Mouse (Mus musculus): ENCODE measurements around the gene Lst1.

Gene Lst1

DNA sequence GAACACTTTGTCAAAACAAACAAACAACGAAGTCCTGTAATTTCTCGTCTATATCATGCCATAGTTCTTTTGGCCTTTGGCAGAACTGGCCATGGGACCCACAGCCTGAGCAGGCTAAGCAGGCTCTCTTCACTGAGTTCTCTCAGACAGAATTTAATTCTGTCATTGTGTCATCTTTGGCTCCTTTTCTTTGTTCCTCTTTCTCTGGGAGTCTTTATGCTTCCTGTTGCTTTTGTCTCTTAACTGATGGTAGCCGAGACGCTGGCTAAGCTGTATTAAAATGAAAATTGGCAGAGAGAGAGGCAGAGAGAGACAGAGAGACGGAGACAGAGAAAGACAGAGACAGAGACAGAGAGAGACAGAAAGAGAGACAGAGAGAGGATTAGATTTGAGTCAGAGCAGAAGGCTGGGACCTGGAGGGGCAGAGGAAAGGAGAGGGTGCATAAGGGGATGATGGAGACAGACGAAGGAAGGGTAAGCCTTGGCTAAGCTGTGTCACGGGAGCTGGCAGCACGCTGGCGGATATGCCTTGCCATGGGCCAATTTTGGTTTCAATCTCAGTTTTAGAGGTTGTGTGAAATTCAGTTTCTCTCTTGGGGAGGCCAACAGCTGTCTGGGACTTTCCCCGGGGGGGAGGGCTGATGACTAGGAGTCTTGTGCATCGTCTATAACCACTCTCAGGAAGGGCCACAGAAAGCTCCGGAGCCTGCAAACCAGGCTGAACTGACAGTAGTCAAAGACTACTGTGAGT lies 21.7 kb upstream of the Lst1 start:
- 66% methylated on average over 12 of the region's 12 CpGs for WGBS

DNA sequence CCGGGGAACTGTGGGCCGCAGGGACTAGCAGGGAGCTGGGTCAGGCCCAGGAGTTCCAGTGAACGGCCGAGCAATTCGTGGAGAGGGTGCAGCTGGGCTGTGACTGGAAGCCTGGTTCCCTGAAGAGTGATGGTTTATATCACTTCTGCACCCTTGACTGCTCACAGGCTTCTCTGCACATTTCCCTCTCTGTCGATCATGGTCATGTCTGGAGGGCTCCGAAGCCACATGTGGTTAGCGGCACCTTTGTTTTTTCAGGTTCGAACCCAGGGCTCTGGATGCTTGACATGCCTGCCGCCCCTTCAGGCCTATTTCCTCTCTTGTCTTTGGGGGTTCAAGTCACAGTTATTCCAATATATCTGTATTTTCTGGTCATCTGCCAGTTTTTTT lies 17.1 kb upstream of the Lst1 start:
- WGBS = 79% methylated on average over 10 of the region's 10 CpGs

DNA sequence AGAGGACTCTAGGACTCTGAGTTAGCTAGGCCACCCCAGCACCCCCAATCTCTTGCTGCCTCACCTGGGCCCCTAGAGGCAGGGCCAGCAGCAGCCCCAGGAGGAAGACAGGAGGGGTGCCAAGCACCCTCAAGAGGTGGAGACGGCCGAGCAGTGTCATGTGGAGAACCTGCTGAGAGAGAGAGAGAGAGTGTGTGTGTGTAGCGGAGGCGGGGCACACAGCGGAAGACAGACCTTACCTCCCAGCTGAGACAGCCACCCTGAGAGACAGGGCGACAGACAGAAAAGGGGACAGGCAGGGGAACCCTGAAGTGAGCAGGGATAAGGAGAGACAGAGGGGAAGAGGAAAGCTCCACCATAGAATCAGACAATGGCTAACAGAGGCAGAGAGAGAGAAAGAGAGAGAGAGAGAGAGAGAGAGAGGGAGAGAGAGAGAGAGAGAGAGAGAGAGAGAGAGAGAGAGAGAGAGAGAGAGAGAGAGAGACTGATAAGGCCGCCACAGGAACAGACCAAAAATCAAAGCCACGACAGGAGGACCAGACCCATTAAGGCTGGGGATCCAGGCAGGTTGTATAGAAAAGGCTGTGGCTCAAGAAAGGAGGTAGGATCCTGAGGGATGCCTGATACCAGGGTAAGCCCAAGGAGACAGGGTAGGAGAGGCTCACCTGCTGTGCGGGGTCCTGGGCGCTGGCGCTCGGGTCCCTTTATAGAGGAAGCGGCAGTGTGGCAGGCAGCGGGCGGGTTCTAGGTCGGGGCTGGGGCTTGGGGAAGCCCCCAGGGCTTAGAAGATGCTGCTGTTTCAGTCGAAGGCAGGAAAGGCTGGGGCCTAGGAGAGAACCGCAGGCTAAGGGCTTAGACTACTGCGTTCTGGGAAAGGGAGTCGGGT lies 16.5 kb upstream of the Lst1 start, which contains the start of gene Lta:
Gene Lta (minus strand): TSS at position 858 of the 886 bp plus-strand sequence.
- 68% methylated on average over 20 of the region's 20 CpGs for WGBS

DNA sequence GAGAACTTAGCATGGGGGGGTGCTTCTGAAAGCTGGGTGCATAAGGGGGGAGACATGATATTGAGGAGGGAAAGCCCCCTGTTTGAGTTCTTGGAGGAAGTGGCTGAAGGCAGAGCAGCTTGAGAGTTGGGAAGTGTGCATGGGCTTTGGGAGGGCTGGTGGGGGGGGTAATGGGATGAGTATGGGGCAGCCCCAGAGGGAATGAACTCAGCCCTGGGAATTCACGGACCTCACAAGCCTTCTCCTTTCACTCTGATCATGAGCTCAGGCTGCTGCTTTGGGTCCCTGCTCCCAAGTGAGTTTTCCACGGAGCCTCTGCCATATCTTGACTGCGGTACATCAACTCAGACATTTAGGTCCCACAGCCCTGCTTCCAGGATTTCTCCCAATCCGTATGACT lies 14.2 kb upstream of the Lst1 start:
- WGBS = 77% methylated on average over 4 of the region's 4 CpGs

DNA sequence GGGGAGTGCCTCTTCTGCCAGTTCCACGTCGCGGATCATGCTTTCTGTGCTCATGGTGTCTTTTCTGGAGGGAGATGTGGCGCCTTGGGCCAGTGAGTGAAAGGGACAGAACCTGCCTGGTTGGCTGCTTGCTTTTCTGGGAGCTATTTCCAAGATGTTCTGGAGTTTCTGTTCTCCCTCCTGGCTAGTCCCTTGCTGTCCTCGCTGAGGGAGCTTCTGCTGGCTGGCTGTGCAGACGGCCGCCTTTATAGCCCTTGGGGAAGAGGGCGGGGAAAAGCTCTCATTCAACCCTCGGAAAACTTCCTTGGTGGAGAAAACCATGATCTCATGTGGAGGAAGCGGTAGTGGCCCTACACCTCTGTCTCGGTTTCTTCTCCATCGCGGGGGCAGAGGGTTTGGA lies 13.5 kb upstream of the Lst1 start, which contains the start of gene Tnf:
Gene Tnf (minus strand): TSS at position 221 of the 400 bp plus-strand sequence.
- 47% methylated on average over 13 of the region's 13 CpGs for WGBS

DNA sequence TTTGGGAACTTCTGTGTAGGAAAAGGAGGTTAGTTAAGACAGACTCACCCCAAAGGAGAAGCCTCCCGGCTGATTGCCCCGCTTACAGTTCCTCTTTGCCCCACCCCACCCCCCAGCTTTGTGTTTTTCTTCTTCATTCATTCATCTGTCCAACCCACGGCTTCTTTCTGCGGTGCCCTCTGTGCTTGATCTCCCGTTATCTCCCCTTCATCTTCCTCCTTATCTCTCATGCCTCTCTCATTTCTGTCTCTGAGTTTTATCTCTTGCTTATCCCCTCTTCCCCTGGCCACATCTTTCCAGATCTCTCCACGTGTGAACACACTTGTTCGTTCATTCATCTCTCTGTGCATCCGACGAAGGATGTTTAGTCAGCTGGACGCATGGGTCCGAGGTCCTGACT lies 12.9 kb upstream of the Lst1 start:
- 75% methylated on average over 11 of the region's 11 CpGs for WGBS

DNA sequence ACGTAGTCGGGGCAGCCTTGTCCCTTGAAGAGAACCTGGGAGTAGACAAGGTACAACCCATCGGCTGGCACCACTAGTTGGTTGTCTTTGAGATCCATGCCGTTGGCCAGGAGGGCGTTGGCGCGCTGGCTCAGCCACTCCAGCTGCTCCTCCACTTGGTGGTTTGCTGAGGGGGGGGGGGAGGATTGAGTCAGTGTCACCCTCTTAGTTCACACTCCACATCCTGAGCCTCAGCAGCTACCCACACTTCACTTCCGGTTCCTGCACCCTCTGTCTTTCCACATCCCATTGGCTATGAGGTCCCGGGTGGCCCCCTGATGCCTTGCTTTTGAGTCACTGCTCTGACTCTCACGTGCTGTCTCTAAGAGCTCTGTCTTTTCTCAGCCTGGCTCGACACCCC lies 12.2 kb upstream of the Lst1 start:
- WGBS = 77% methylated on average over 11 of the region's 11 CpGs

DNA sequence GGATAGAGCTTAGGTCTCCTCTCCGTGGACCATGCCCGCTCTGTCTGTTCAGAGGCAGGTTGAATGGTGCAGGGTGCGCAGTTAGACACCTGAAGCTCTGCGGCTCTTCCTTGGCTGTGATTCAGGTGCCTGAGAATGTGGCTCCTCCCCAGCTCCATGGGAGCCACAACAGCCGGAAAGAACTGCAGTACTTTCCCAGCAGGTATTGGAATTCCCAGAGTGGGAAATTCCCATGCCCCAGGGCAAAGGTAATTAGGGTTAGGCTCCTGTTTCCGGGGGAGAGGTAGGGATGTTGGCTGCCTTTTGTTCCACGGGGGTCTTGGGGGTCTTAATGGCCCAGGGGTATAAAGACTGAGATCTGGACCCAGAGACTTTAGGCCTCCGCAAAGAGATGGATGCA lies 10.7 kb upstream of the Lst1 start:
- 56% methylated on average over 8 of the region's 8 CpGs for WGBS

DNA sequence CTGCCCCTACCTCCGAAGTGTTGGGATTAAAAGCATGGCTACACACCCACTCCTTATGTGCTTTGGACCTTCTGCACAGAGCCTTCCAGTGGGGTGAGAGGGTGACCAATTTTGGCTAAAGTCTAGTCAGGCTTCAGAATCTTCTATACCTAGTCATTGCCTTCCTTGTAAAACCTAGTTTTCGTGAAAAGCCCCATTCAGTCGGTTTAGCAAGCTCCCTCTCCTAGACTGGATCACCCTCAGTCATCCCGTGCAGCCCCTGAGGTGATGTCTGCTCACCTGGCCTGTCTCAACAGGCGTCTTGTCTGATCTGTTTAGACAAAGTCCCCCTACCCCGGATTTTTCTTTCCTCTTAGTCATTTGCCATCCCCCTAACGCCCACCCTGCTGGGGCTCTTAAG lies 9.8 kb upstream of the Lst1 start:
- WGBS = 78% methylated on average over 7 of the region's 7 CpGs

DNA sequence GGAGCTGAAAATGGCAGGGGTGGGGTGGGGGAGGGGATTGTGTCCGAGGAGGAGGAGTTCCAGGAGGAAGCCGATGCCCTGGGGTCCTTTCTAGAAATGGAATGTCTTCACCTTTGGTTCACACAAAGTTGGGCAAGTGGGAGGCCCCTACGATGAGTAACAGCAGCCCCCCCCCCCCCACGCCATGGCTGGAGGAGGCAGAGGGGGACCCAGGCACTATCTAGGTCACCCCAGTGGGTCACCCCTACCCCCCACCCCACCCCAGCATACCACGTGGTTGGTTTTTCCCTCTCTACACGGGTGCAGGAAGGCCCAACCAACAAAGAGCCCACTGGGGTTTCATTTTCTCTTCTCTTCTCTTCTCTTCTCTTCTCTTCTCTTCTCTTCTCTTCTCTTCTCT lies 8.9 kb upstream of the Lst1 start:
- whole genome bisulfite sequencing = 36% methylated on average over 6 of the region's 6 CpGs

DNA sequence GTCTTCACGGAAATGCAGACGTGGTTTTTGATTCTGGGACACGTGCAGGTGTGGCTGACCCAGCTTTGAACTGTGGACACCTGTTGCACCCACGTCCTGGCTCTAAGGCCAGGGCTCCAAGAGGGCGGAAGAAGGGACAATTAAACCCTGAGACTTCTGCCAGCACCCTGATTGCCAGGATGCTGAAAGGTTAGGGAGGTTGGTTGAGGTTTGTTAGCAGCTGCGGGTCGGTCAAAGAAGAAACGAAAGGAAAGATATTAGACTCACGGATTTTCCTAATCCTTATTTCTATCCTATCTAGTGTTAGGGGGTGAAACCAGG lies 8.0 kb upstream of the Lst1 start:
- WGBS = 44% methylated on average over 9 of the region's 9 CpGs

DNA sequence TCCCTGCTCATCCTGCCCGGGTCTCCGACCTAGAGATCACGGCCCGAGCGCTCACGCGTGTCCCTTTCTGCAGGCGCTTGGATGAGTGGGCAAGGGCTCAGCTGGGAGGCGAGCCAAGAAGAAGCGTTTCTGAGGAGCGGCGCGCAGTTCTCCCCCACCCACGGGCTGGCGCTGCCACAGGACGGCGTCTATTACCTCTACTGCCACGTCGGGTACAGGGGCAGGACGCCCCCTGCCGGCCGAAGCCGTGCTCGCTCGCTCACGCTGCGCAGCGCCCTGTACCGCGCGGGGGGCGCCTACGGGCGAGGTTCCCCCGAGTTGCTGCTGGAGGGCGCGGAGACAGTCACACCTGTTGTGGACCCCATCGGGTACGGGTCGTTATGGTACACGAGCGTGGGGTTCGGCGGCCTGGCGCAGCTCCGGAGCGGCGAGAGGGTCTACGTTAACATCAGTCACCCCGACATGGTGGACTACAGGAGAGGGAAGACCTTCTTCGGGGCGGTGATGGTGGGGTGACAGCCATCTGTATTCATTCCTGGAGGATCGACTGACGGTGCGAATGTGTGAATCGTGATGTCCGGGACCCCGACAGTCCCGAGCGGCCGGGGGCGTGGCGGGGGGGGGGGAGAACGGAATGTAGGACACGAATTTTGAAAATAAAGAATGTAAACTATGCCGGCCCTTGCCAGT lies 7.5 kb upstream of the Lst1 start:
- WGBS = 2% methylated on average over 66 of the region's 66 CpGs

DNA sequence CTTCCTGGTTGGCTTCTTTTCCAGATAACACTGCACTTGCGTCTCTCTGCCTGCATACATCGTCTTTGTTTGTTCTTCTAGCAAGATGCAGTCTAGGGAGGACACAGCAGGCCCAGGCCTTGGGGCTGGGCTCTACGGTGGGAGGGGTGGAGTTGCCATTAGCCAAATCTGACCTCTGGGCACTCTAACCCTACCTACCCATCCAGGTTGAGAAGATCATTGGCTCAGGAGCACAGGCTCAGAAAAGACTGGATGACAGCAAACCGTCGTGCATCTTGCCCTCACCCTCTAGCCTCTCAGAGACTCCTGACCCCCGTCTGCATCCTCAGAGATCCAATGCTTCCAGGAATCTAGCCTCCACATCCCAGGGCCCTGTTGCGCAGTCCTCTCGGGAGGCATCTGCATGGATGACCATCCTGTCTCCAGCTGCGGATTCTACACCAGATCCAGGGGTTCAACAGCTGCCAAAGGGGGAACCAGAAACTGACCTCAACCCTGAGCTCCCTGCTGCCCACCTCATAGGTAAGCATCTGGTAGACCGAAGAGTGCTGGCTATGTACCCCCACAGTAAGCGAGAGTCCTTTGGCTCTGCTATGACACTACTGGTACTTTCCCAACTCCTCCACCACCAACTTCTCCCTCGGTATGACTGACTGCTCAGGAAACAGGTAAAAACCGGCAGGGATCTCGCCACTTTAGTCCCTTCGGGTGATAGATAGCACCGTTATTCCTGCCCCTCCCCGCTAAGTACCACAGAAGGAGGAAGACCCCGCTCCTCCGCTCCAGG lies 6.8 kb upstream of the Lst1 start:
- WGBS = 45% methylated on average over 19 of the region's 19 CpGs

DNA sequence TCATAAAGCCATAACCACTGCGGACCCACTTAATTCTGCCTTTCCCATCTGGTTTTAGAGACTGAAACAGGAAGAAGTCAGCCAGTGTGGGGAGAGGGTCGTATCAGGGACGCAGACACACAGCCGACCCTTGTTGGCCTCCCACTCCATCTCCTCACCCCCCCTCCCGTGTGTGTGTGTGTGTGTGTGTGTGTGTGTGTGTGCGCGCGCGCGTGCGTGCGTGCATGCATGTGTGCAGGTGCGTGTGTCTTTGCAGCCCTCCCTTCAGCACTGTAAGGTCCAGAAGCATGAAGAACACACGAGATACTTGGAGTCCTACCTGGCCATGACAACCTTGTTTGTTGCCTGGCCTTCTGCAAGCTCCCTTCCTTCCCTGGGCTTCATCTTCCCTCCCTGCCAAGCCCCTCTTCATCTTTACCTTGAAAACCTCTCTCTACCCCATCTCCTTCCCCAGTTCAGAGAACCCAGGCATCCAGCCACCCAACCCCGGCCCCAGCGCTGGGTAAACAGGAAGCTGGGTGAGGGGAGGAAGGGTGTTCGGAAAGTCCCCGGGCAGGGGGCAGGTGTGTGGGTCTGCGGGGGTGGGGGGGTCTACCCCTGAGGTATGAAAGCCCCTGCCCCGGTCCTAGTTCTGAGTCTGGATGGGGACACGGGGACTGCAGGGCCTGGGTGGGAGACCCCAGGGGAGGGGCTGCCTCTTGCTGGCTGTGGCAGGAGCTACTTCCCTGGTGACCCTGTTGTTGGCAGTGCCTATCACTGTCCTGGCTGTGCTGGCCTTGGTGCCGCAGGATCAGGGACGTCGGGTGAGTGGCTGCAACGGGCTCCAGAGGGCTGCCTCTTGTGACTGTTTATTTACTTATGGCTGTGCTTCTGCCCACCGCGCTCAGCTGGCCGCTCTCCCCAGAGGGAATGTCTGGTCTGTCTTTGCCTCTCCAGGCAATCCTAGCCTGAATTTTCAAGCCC lies 5.9 kb upstream of the Lst1 start, which contains the start of gene Ltb:
Gene Ltb (plus strand): TSS at position 559 of the 963 bp plus-strand sequence.
- WGBS = 83% methylated on average over 28 of the region's 28 CpGs

DNA sequence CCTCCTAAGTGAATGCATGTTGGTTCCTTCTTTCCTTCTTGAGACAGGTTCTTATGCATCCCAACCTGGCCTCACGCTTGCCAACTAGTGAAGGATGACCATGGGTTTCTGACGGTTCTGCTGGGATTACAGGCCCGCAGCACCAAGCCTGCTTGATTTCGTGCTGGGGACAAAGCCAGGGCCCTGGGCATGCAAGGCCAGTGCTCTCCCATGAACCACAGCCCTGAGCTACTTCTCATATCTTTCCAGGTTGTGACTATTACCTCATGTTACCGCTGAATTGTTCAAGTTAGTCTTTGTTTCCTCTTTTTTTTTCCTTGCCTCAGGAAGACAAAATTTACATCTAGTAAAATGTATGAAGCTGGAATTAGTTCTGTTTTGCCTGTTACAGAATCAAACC lies 4.7 kb upstream of the Lst1 start:
- WGBS = 89% methylated on average over 5 of the region's 5 CpGs

DNA sequence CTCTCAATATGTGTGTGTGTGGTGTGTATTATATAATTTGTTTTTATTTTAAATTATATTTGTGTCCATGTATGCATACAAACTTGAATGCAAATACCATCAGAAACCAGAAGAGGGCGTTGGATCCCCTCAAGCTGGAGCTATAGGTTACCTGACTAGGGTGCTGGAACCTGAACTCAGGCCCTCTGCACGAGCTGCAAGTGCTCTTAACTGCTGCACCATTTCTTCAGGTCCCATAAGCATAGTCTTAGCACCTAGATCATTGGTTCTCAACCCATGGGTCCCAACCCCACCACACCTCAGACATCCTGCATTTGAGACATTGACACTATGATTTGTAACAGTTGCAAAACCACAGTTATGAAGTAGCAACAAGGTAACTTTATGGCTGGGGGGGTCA lies 3.5 kb upstream of the Lst1 start:
- 68% methylated on average over 2 of the region's 2 CpGs for WGBS

DNA sequence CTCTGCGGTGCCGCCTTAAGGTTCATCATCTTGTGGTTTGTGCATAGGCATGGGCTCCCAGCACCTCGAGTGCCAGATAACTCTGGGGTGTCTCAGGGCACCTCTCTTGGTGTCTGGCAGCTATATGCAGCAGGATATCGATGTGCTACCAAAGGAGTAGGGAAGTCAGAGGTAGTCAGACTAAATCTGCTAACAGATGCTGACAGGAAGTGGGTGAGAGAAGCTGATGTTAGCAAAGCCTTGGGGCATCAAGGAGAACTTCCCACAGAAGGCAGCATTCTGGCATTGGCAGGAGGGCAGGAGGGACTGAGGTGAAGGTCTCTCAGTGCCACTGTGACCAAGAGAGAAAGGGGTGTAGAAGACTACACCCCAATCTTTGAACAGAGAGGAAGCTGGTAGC lies 1.9 kb upstream of the Lst1 start:
- 74% methylated on average over 4 of the region's 4 CpGs for WGBS

DNA sequence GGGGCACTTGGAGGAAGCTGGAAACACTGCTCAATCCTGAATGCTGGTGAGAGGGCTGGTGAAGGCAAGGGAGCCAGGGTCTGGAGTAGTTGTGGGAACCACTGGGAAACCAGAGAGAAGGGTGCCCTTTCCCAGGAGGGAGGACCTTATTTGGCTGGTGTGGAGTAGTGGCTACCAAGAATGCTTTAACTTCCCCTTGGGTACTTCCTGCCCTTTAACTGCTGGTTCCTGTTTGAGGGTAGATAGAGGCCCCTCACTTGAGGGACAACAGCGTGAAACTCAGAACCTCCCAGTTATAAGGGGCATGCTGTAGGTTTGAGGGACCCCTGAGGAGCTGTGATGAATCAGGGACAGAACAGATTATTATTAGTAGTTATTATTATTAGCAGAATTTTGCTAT lies 947 bp upstream of the Lst1 start:
- WGBS = 73% methylated on average over 1 of the region's 1 CpGs

DNA sequence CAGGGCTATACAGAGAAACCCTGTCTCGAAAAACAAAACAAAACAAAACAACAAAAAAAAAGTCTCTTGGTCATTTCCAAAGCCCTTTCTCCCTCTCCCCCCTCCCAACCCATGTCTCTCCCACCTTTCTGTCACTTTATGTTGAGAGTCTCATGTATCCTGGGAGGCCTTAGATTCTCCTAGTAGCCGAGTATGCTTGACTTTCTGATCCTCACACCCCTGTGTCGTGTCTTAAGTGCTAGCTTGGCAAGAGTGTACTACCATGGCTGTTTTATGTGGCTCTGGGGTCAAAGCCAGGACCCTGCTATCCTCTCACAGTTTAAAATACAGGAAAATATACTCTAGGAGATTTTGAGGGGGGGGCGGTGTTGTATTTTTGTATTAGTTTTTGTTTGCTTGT lies 894 bp downstream of the Lst1 start:
- 76% methylated on average over 4 of the region's 4 CpGs for WGBS

DNA sequence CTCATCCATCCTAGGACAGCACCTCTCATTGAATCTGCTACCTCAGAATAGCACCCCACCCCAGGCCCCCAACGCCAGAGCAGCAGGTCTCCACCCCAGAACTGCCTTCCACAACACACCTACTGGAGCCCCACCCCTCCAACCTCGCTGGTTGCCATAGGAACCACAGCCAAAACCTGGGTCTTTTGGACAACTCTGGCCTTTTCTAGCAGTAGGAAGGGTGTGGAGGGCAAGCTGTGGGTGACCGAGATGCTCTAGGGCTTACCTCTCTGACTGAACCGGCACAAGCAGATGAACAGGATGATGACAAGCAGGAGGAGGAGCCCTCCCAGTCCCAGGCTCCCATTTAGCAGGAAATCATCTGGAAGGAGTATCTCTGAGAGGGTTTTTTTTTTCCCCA lies 1.6 kb downstream of the Lst1 start:
- 4% methylated on average over 4 of the region's 4 CpGs for WGBS

Data from cerebral cortex, adult 2 months (tissue).